12 mouse cellular contexts compared by ENCODE assay signal in the genomic region with DNA sequence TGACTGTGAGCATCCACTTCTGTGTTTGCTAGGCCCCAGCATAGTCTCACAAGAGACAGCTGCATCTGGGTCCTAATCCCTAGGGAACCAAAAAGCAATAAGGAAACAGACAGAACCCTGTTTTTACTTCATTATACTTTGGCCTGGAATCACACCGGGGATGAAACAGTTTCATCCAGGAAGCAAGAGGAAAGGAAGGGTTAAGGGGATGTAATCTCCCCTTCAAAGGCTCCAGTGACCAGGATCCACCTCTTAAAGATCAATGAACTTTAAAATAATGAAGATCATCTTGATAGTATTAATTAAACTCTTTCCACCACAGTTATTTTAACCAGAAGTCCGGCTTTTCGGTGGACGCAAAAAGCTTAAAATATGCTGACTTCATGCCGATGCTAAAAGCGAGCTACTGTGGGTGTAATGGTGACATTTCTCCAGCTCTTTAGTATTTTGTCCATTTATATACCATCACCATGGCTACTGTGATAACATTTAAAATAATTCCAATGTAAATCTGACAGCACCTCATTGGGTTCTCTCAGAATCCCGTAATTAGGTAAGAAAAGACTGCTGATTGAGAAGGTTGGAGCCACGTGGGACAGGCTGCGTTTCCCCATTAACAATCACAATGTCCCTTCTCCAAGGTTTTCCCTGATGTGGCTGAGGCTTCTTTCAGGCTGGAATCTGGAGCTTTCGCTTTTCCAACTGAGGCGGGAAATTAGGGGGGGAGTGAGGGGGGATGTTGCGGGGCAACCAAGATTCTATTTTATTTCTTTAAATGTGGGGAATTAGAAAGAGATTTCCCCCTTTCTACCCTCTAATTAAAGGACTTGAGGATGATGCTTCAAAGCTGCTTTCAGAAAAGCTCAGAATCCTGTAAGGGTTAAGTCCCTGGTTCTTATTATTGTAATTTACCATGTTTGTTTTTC.
DNase-seq lines count a peak whose midpoint lies in the region; ATAC-seq and TF ChIP-seq lines count a peak whose summit lies in the region.
"Had no signal": no experiment of that assay in that cellular context is flagged by ENCODE, and none has a peak within 500 bp of the region (broad histone marks: within the 10 kb centered on the region; RNA-seq: fewer than 3 reads in every experiment).

No protein-coding gene starts in this region.

- TF ChIP-seq POLR2A in heart, adult 2 months (IDR thresholded peaks at IDR 0.05; ENCODE audit: insufficient read depth, low read depth, low read length) = no peak

- 0 out of 2 replicates have a peak, but pooled peaks have one; percentile 31 for ATAC-seq in lung, embryonic 16.5 days (ENCODE audit: low read depth)
- peak; percentile 90 for ATAC-seq in forebrain, embryonic 14.5 days
- ATAC-seq: intestine, embryonic 16.5 days had no signal

- no peak overlapping the region for H3K9ac ChIP-seq in lung, embryonic 16.5 days (ENCODE audit: low read length)
- H3K9ac ChIP-seq in forebrain, embryonic 14.5 days (ENCODE audit: low read length) = no peak overlapping the region
- H3K9ac ChIP-seq in heart, adult 2 months (ENCODE audit: low read depth, low read length) = no peak overlapping the region
- H3K9ac ChIP-seq: heart, embryonic 12.5 days; liver, embryonic 14.5 days had no signal

- H3K9me3 ChIP-seq in lung, embryonic 16.5 days (ENCODE audit: control insufficient read depth, low read length) = no peaks in the 10 kb centered on the region
- H3K9me3 ChIP-seq in forebrain, embryonic 14.5 days (replicated peaks; ENCODE audit: control insufficient read depth, low read length) = no peaks in the 10 kb centered on the region
- H3K9me3 ChIP-seq: heart, embryonic 12.5 days had no signal

- H3K27me3 ChIP-seq in lung, embryonic 16.5 days (ENCODE audit: control insufficient read depth, insufficient read depth, low read depth, low read length) = no peaks in the 10 kb centered on the region
- no peaks in the 10 kb centered on the region for H3K27me3 ChIP-seq in forebrain, embryonic 14.5 days (replicated peaks; ENCODE audit: control insufficient read depth, insufficient read depth, low read length)
- no peaks in the 10 kb centered on the region for H3K27me3 ChIP-seq in heart, adult 2 months (ENCODE audit: control insufficient read depth, insufficient read depth, low read length)
- H3K27me3 ChIP-seq: heart, embryonic 12.5 days had no signal

- TF ChIP-seq CTCF in heart, adult 2 months (IDR thresholded peaks at IDR 0.05) = no peak

- 49% methylated on average over 12 of the region's 12 CpGs for WGBS in lung, embryonic 16.5 days
- 4% methylated on average over 12 of the region's 12 CpGs for whole genome bisulfite sequencing in forebrain, embryonic 14.5 days
- WGBS in heart, adult 2 months = 78% methylated on average over 12 of the region's 12 CpGs

- no peak for TF ChIP-seq EP300 in heart, adult 2 months (IDR thresholded peaks at IDR 0.05; ENCODE audit: insufficient read depth, low read depth, low read length)

- DNase-seq in lung, postnatal 14 days = no peak
- DNase-seq in forebrain, embryonic 14.5 days (ENCODE audit: low spot score) = peak; percentile 91
- peak; percentile 7 to 24 for DNase-seq in left cerebral cortex, postnatal 36 days (ENCODE audit: low spot score in 2 of 2)
- peak; percentile 11 for DNase-seq in right cerebral cortex, postnatal 14 days
- DNase-seq in liver = no peak
- no peak for DNase-seq in kidney, postnatal 4 days
- no peak for DNase-seq in heart, adult 2 months
- DNase-seq: cerebellum, postnatal 36 days had no signal

- no peaks in the 10 kb centered on the region for H3K79me2 ChIP-seq in heart, adult 2 months (replicated peaks; ENCODE audit: control insufficient read depth, insufficient read depth, low read length)

- H3K4me1 ChIP-seq in lung, embryonic 16.5 days (replicated peaks; ENCODE audit: control insufficient read depth, insufficient read depth, low read length) = no peaks in the 10 kb centered on the region
- peaks cover 11% of the 10 kb centered on the region for H3K4me1 ChIP-seq in forebrain, embryonic 14.5 days (ENCODE audit: control insufficient read depth, insufficient read depth, low read length)
- H3K4me1 ChIP-seq in heart, adult 2 months (ENCODE audit: control insufficient read depth, insufficient read depth, low read length) = no peaks in the 10 kb centered on the region
- H3K4me1 ChIP-seq: heart, embryonic 12.5 days had no signal

- no peak overlapping the region for H3K4me3 ChIP-seq in lung, embryonic 16.5 days (ENCODE audit: low read length)
- H3K4me3 ChIP-seq in forebrain, embryonic 14.5 days (ENCODE audit: low read depth, low read length) = no peak overlapping the region
- H3K4me3 ChIP-seq in heart, adult 2 months = no peak overlapping the region
- H3K4me3 ChIP-seq: heart, embryonic 12.5 days had no signal

- H3K27ac ChIP-seq in lung, embryonic 16.5 days (ENCODE audit: low read length) = no peak overlapping the region
- no peak overlapping the region; the same call in 1 of the 2 replicates for H3K27ac ChIP-seq in forebrain, embryonic 14.5 days (ENCODE audit: low read depth, low read length)
- H3K27ac ChIP-seq in heart, adult 2 months = no peak overlapping the region
- H3K27ac ChIP-seq: liver, embryonic 14.5 days had no signal

- no peaks in the 10 kb centered on the region for H3K36me3 ChIP-seq in lung, embryonic 16.5 days (ENCODE audit: control insufficient read depth, insufficient read depth, low read length)
- H3K36me3 ChIP-seq in forebrain, embryonic 14.5 days (ENCODE audit: control insufficient read depth, insufficient read depth, low read length) = no peaks in the 10 kb centered on the region
- H3K36me3 ChIP-seq in heart, adult 2 months (ENCODE audit: control insufficient read depth, insufficient read depth, low read length) = no peaks in the 10 kb centered on the region
- H3K36me3 ChIP-seq: heart, embryonic 12.5 days had no signal

- peak overlapping the region; percentile 4; the same call in 1 of the 2 replicates for H3K4me2 ChIP-seq in lung, embryonic 16.5 days (ENCODE audit: low read depth, low read length)
- peak overlapping the region; percentile 16 for H3K4me2 ChIP-seq in forebrain, embryonic 14.5 days (ENCODE audit: low read length)
- H3K4me2 ChIP-seq: heart, embryonic 12.5 days had no signal

- intact Hi-C loops in left cerebral cortex, postnatal 36 days (cut with DNase I) = no loop called here
- intact Hi-C loops in heart, adult 2 months (cut with DNase I) = no loop called here

Comparison
In these comparisons a context has a peak if more than half of its experiments do, and no peak if none do; other contexts are left out.
1. DNase-seq: peak in forebrain, embryonic 14.5 days (single experiment), left cerebral cortex, postnatal 36 days (2 of 2) and right cerebral cortex, postnatal 14 days (single experiment); none in lung, postnatal 14 days (single experiment), liver (single experiment), kidney, postnatal 4 days (0 of 2) and heart, adult 2 months (0 of 2).